Mouse (Mus musculus) olfactory bulb, adult 2 months (tissue): ENCODE measurements around the gene Tcf7l1. TPM values are rescaled to one million over a fixed set of nuclear protein-coding genes. Genes with fewer than 3 reads are reported as not detected.

Experiments used
- H3K27ac ChIP-seq: fragments of 200-500 bp; 2 replicates; pipeline ENCODE4 v1.5.1; 2012; ENCODE audit warnings: low read depth, low read length; ENCODE audit not compliant: insufficient read depth
- H3K4me1 ChIP-seq: fragments of 200-500 bp; 2 replicates; pipeline ENCODE4 v1.6.1; 2012; ENCODE audit warnings: low read length; ENCODE audit not compliant: control insufficient read depth, insufficient read depth
- H3K4me3 ChIP-seq: fragments of 200-500 bp; 2 replicates; pipeline ENCODE4 v1.5.1; 2012; ENCODE audit warnings: mild to moderate bottlenecking, low read depth, low read length, moderate library complexity; ENCODE audit not compliant: insufficient read depth
- CTCF ChIP-seq: fragments of 200-500 bp; IDR thresholded peaks from 2 replicates; pipeline ENCODE4 v1.5.1; 2012; ENCODE audit warnings: low read depth, mild to moderate bottlenecking, low read length, moderate library complexity; ENCODE audit not compliant: insufficient read depth
- POLR2A ChIP-seq: fragments of 200-500 bp; IDR thresholded peaks from 2 replicates; pipeline ENCODE4 v1.6.1; 2012; ENCODE audit warnings: mild to moderate bottlenecking, low read depth, low read length, moderate library complexity; ENCODE audit not compliant: insufficient read depth
- WGBS: fragments of 180-500 bp; shearing (Covaris S2); methylation state at CpG from one replicate; pipeline ENCODE4 v1.1.7; 2018; 5-methylcytosine and 5-hydroxymethylcytosine counted together
- polyA plus RNA-seq: library from polyadenylated mRNA; stranded (reverse); fragments of >200 nt; gene quantifications from 2 replicates; pipeline ENCODE4 v1.2.4, GENCODE M21; 2012; ENCODE audit warnings: low replicate concordance; ENCODE audit not compliant: missing spikeins, insufficient read depth, insufficient read length

The Tcf7l1 gene
- polyA plus RNA-seq, 1 experiment = not detected

- no peak overlapping the region for H3K4me3 ChIP-seq
- 95% methylated on average over 8 of the region's 8 CpGs for WGBS
- TF ChIP-seq POLR2A = no peak
- TF ChIP-seq CTCF = no peak
- H3K27ac ChIP-seq = no peak overlapping the region
- peaks cover 9% of the 10 kb centered on the region for H3K4me1 ChIP-seq
Observed at GRCm38 (mm10) chr6:72792641-72793040, 3.6 kb upstream of the Tcf7l1 start.

- H3K4me1 ChIP-seq = peaks cover 17% of the 10 kb centered on the region
- WGBS = 2% methylated on average over 69 of the region's 69 CpGs
- H3K27ac ChIP-seq = no peak overlapping the region
- H3K4me3 ChIP-seq = peak overlapping the region; percentile 55
- TF ChIP-seq CTCF (no peak), POLR2A (no peak)
Observed at GRCm38 (mm10) chr6:72787948-72788891, 834 bp downstream of the Tcf7l1 start.

DNA sequence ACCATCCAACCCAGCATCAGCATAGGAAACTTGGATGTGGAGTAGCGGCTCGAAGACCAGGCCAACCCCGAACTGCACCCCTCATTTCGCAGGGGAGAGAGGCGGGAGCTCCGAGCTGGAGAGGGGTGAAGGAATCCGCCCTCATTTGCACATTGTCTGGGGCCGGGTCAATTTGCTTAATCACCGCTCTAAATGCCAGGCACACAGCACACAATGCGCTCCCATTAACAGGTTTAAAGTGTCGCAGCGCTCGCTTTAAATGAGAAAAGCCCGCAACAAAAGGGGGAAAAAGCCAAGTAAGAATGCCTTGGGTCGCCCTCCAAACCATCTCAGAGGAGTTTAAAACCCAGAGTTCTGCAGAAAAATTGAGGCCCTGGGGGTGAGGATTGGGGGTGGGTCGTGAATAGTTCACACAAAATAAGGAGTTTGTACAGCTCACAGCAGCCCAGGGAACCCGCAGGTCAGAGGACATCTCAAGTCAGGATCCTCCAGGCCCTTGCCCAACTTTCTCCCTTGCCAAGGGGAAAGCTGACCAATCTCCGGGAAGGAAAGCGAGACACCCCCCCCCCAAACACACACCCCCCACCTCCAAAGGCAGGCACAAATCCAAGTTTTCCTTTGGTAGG is 1.6 kb downstream of the Tcf7l1 start:
- TF ChIP-seq POLR2A (no peak), CTCF (no peak)
- Histone ChIP-seq H3K27ac (no peak overlapping the region), H3K4me1 (peaks cover 17% of the 10 kb centered on the region), H3K4me3 (peak overlapping the region; percentile 55)
- 26% methylated on average over 19 of the region's 19 CpGs for WGBS

GRCm38 (mm10) chr6:72783780-72784179 is 5.3 kb downstream of the Tcf7l1 start:
- peaks cover 15% of the 10 kb centered on the region for H3K4me1 ChIP-seq
- TF ChIP-seq CTCF (no peak), POLR2A (no peak)
- H3K27ac ChIP-seq = no peak overlapping the region
- 84% methylated on average over 4 of the region's 4 CpGs for WGBS
- H3K4me3 ChIP-seq = no peak overlapping the region

DNA sequence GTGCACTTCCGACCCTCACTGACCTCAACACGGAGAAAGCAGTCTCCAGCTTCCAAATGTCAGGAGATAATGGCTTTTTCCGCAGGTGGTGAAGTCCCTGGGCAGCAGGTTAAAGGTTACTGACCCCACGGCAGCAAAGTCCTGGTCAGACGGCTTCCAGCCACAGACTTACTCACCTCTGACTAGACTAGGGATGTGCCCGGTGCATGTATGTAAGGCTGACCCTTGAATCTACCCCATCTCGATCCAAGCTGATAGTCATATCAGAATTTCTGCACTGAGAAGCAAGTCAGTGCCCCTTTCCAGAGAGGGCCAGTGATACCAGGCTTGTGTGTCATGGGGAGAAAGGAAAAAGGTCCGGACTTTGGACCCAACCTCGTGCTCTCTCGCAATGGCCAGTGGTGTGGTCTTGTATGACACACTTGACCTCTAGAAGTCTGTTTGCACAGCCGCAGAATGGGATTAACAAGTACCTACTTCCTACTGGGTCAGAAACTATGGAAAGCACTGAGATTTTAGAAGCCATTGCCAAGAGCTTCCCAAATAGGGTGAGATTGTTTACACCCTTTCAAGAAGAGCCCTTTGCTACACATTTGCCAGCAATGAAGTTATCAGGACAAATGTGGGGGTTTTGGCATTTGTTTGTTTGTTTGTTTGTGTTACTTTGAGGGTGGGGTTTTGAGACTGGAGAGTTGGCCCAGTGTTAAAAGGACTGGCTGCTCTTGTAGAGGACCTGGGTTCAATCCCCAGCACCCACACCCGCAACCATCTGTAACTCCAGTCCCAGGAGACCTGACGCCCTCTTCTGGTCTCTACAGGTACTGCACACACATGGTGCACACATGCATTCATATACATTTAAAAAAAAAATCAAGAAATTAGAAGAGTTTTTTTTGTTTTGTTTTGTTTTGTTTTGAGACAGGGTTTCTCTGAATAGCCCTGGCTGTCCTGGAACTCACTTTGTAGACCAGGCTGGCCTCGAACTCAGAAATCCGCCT is 10.0 kb downstream of the Tcf7l1 start:
- no peak overlapping the region for H3K27ac ChIP-seq
- TF ChIP-seq POLR2A = no peak
- TF ChIP-seq CTCF = no peak
- no peaks in the 10 kb centered on the region for H3K4me1 ChIP-seq
- 94% methylated on average over 15 of the region's 15 CpGs for WGBS
- H3K4me3 ChIP-seq = no peak overlapping the region

- Histone ChIP-seq H3K27ac (no peak overlapping the region), H3K4me3 (no peak overlapping the region), H3K4me1 (no peaks in the 10 kb centered on the region)
- WGBS = 94% methylated on average over 4 of the region's 4 CpGs
- TF ChIP-seq POLR2A = no peak
- TF ChIP-seq CTCF = no peak
Observed at GRCm38 (mm10) chr6:72777212-72777611, 11.8 kb downstream of the Tcf7l1 start.

DNA sequence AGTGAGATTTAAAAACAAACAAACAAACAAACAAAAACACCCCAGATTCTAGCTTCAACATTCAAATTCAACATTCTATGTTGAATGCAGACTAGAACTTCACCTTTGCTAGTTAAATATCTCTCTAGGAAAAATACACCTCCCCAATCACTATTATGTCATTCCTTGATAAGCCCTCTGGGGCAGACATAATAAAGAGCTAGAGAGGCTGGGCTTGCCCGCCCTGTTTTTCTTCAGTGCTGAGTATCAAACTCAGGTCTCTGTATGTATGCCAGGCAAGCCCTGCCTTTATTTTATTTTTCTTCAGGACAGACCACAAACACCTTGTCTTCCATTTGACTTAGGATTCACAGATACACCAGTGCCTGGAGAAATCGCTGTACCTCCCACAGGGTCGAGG is 14.8 kb downstream of the Tcf7l1 start:
- no peak overlapping the region for H3K27ac ChIP-seq
- 67% methylated on average over 3 of the region's 3 CpGs for WGBS
- TF ChIP-seq POLR2A (no peak), CTCF (no peak)
- H3K4me3 ChIP-seq = no peak overlapping the region
- H3K4me1 ChIP-seq = no peaks in the 10 kb centered on the region

- no peak overlapping the region for H3K27ac ChIP-seq
- no peak overlapping the region for H3K4me3 ChIP-seq
- 0 out of 2 replicates have a peak, but pooled peaks cover 2% of the 10 kb centered on the region for H3K4me1 ChIP-seq
Observed at GRCm38 (mm10) chr6:72769915-72770776, 18.9 kb downstream of the Tcf7l1 start.

More at GRCm38 (mm10) chr6:72769915-72770776, 18.9 kb downstream of the Tcf7l1 start:
- no peak for TF ChIP-seq CTCF
- TF ChIP-seq POLR2A = no peak
- WGBS = 88% methylated on average over 14 of the region's 14 CpGs
